Mouse (Mus musculus) lung, embryonic 14.5 days (tissue): Measurements from ENCODE around the gene Sephs2. TPM values are rescaled to one million over a fixed set of nuclear protein-coding genes. Genes with fewer than 3 reads are reported as not detected.

Source experiments
- ATAC-seq: fragments of 200-750 bp; cut with Nextera tagmentation; 2 replicates; pipeline ENCODE4 v1.8.0; 2017; ENCODE audit warnings: mild to moderate bottlenecking, moderate TSS enrichment, moderate library complexity; ENCODE audit not compliant: insufficient read depth
- DNase-seq: peaks from one replicate; pipeline ENCODE4 v3.0.0-alpha.2; 2015
- H3K27ac ChIP-seq: fragments of 300-500 bp; sonication (generic); 2 replicates; pipeline ENCODE4 v1.5.1; 2014; ENCODE audit warnings: low read depth, mild to moderate bottlenecking, moderate library complexity
- H3K27me3 ChIP-seq: fragments of 300-500 bp; sonication (generic); 2 replicates; pipeline ENCODE4 v1.6.1; 2014; ENCODE audit warnings: low read length, control low read depth; ENCODE audit not compliant: insufficient read depth
- H3K36me3 ChIP-seq: fragments of 300-500 bp; sonication (generic); 2 replicates; pipeline ENCODE4 v1.6.1; 2014; ENCODE audit warnings: control low read depth; ENCODE audit not compliant: insufficient read depth
- H3K4me1 ChIP-seq: fragments of 300-500 bp; sonication (generic); 2 replicates; pipeline ENCODE4 v1.6.1; 2014; ENCODE audit warnings: antibody characterized with exemption, control low read depth; ENCODE audit not compliant: insufficient read depth
- H3K4me2 ChIP-seq: fragments of 300-500 bp; sonication (generic); 2 replicates; pipeline ENCODE4 v1.6.1; 2014; ENCODE audit warnings: mild to moderate bottlenecking
- H3K4me3 ChIP-seq: fragments of 300-500 bp; sonication (generic); 2 replicates; pipeline ENCODE4 v1.5.1; 2014; ENCODE audit warnings: low read depth, low read length
- H3K9ac ChIP-seq: fragments of 300-500 bp; sonication (generic); 2 replicates; pipeline ENCODE4 v1.6.1; 2014
- H3K9me3 ChIP-seq: fragments of 300-500 bp; sonication (generic); 2 replicates; pipeline ENCODE4 v1.6.1; 2016; ENCODE audit warnings: low read depth, low read length, control low read depth
- CTCF ChIP-seq: IDR thresholded peaks from 2 replicates; pipeline ENCODE4 v1.5.1; 2016; ENCODE audit warnings: antibody characterized with exemption, low read depth
- WGBS: fragments of 180-500 bp; shearing (Covaris S2); extraction: QIAGEN DNeasy Blood & Tissue Kit; methylation state at CpG from one replicate; pipeline ENCODE4 v1.1.7; 2014; 5-methylcytosine and 5-hydroxymethylcytosine counted together
- polyA plus RNA-seq: library from polyadenylated mRNA; unstranded; fragments of >200 nt; fragmentation: Nextera tagmentation; extraction: Ambion mirVana; gene quantifications from 2 replicates; pipeline ENCODE4 v1.2.1, GENCODE M21; 2014

Sephs2 gene
- polyA plus RNA-seq, 1 experiment from 2014 or later, result 85.3 TPM

- 7% methylated on average over 29 of the region's 33 CpGs for WGBS
- Histone ChIP-seq H3K27me3 (no peaks in the 10 kb centered on the region), H3K4me2 (peak overlapping the region; percentile 79), H3K9ac (peak overlapping the region; percentile 93), H3K27ac (peak overlapping the region; percentile 95), H3K36me3 (peaks cover 36% of the 10 kb centered on the region), H3K4me1 (peaks cover 12% of the 10 kb centered on the region), H3K9me3 (no peaks in the 10 kb centered on the region), H3K4me3 (peak overlapping the region; percentile 85)
- ATAC-seq, result peak; percentile 83
- TF ChIP-seq CTCF, result no peak
- DNase-seq, result peak; percentile 65
Observed at GRCm38 (mm10) chr7:127244658-127245510, 29.0 kb downstream of the Sephs2 start.

GRCm38 (mm10) chr7:127243870-127244657 is 29.8 kb downstream of the Sephs2 start, which contains the start of gene Zfp771:
Gene Zfp771, plus strand, starts transcription at chr7:127244274.
- 1% methylated on average over 56 of the region's 56 CpGs for WGBS
- peak; percentile 95 for ATAC-seq
- Histone ChIP-seq H3K27ac (peak within 1 kb of the TSS; percentile 95), H3K36me3 (peaks cover 28% of the 10 kb centered on the region; the same call in 1 of the 2 replicates), H3K9me3 (no peaks in the 10 kb centered on the region), H3K9ac (peak within 1 kb of the TSS; percentile 93), H3K4me3 (peak within 1 kb of the TSS; percentile 85), H3K4me2 (peak within 1 kb of the TSS; percentile 79), H3K27me3 (no peaks in the 10 kb centered on the region), H3K4me1 (peaks cover 12% of the 10 kb centered on the region)
- DNase-seq, result peak; percentile 97
- TF ChIP-seq CTCF, result peak; percentile 38; the same call in 1 of the 2 replicates

GRCm38 (mm10) chr7:127243361-127243867 is 30.4 kb downstream of the Sephs2 start:
- Histone ChIP-seq H3K9ac (peak overlapping the region; percentile 93), H3K4me2 (peak overlapping the region; percentile 79), H3K4me3 (peak overlapping the region; percentile 85), H3K27ac (peak overlapping the region; percentile 95), H3K9me3 (no peaks in the 10 kb centered on the region), H3K36me3 (peaks cover 31% of the 10 kb centered on the region), H3K4me1 (peaks cover 12% of the 10 kb centered on the region), H3K27me3 (no peaks in the 10 kb centered on the region)
- ATAC-seq (no peak), DNase-seq (no peak)
- WGBS, result 29% methylated on average over 2 of the region's 2 CpGs
- TF ChIP-seq CTCF, result no peak

GRCm38 (mm10) chr7:127234777-127235176 is 39.1 kb downstream of the Sephs2 start:
- no peak for TF ChIP-seq CTCF
- Histone ChIP-seq H3K27me3 (no peaks in the 10 kb centered on the region), H3K4me3 (peak overlapping the region; percentile 97), H3K9ac (no peak overlapping the region), H3K9me3 (no peaks in the 10 kb centered on the region), H3K27ac (no peak overlapping the region), H3K4me1 (no peaks in the 10 kb centered on the region), H3K4me2 (peak overlapping the region; percentile 70), H3K36me3 (peaks cover 53% of the 10 kb centered on the region)
- ATAC-seq (no peak), DNase-seq (no peak)
- WGBS, result 95% methylated on average over 2 of the region's 2 CpGs

GRCm38 (mm10) chr7:127233765-127234164 is 40.1 kb downstream of the Sephs2 start:
- 2% methylated on average over 9 of the region's 9 CpGs for WGBS
- Histone ChIP-seq H3K27ac (peak overlapping the region; percentile 96; the same call in 1 of the 2 replicates), H3K4me2 (peak overlapping the region; percentile 70), H3K4me3 (peak overlapping the region; percentile 97), H3K4me1 (no peaks in the 10 kb centered on the region), H3K27me3 (no peaks in the 10 kb centered on the region), H3K9me3 (no peaks in the 10 kb centered on the region), H3K9ac (peak overlapping the region; percentile 80), H3K36me3 (peaks cover 58% of the 10 kb centered on the region)
- no peak for DNase-seq
- ATAC-seq, result no peak
- no peak for TF ChIP-seq CTCF

GRCm38 (mm10) chr7:127233368-127233749 is 40.5 kb downstream of the Sephs2 start:
- peak overlapping the region; percentile 70 for H3K4me2 ChIP-seq
- H3K4me3 ChIP-seq, result peak overlapping the region; percentile 97
- WGBS, result under 1% methylated on average over 27 of the region's 27 CpGs
- TF ChIP-seq CTCF, result no peak
- peak; percentile 19; the same call in 1 of the 2 replicates for ATAC-seq
- H3K27me3 ChIP-seq, result no peaks in the 10 kb centered on the region
- H3K4me1 ChIP-seq, result no peaks in the 10 kb centered on the region
- peak; percentile 59 for DNase-seq
- peak overlapping the region; percentile 80 for H3K9ac ChIP-seq
- H3K36me3 ChIP-seq, result peaks cover 54% of the 10 kb centered on the region
- H3K9me3 ChIP-seq, result no peaks in the 10 kb centered on the region
- H3K27ac ChIP-seq, result peak overlapping the region; percentile 96
